Mouse (Mus musculus): Measurements from ENCODE around the gene Lyst.

DNA sequence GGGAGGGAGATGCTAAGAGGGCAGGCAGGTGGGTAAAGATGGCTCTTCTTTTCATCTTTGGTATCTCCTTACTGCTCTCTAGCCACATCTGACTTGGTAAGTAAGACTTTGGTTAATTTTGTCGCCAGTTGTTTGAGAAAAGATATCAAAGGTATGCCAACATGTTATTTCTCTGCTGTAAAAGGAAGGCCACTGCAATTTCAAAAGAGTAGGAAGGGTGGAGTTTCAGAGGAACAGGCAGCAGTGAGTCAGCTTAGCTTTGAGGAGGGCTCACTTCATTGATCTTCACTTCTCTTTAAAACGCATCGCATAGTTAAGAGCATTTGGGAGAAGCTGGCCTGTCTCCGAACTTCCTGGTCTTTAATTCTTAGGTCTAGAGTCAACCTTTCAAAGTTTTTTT is 8.2 kb upstream of the Lyst start:
- TF ChIP-seq CTCF (IDR thresholded peaks at IDR 0.05; ENCODE audit: low read depth) = no peak
- no peak for TF ChIP-seq EP300 (optimal IDR thresholded peaks at IDR 0.05)

Measured in stomach, postnatal 0 days (tissue).